Comparison of ENCODE assay signal across 9 mouse cellular contexts in genomic region chr3:30696346-30696745, GRCm38 (mm10). TPM values are rescaled to one million over a fixed set of nuclear protein-coding genes. Genes with fewer than 3 reads are reported as not detected.
A peak's percentile ranks its signal among the peaks of the same experiment; 100 is the strongest.
DNase-seq lines count a peak whose midpoint lies in the region; ATAC-seq and TF ChIP-seq lines count a peak whose summit lies in the region.
"Had no signal": no experiment of that assay in that cellular context is flagged by ENCODE, and none has a peak within 500 bp of the region (broad histone marks: within the 10 kb centered on the region; RNA-seq: fewer than 3 reads in every experiment).

No protein-coding gene starts in this region.

- H3K27me3 ChIP-seq in CH12.LX (replicated peaks): no peaks in the 10 kb centered on the region
- no peaks in the 10 kb centered on the region for H3K27me3 ChIP-seq in kidney, postnatal 0 days (ENCODE audit: insufficient read depth, low read length)
- H3K27me3 ChIP-seq in liver, embryonic 14.5 days (ENCODE audit: control insufficient read depth, insufficient read depth, low read length): no peaks in the 10 kb centered on the region

- no peak overlapping the region for H3K4me3 ChIP-seq in CH12.LX (replicated peaks in 1 of 3; ENCODE audit: low read depth in 2 of 3, low read length in 2 of 3, poor library complexity in 1 of 3)
- no peak overlapping the region for H3K4me3 ChIP-seq in gastrocnemius, adult 2 months
- H3K4me3 ChIP-seq in kidney, postnatal 0 days (replicated peaks; ENCODE audit: low read depth, low read length): no peak overlapping the region
- H3K4me3 ChIP-seq in liver, embryonic 14.5 days (ENCODE audit: insufficient read depth in 1 of 2, low read depth in 2 of 2, low read length in 2 of 2): no peak overlapping the region

- intact Hi-C loops in gastrocnemius, adult 2 months (cut with DNase I): loop anchor here (2.0 to 10.0 kb wide), 3 partner anchors 96 to 278 kb away; partner anchors contain the start of gene Sec62

- no peaks in the 10 kb centered on the region for H3K79me2 ChIP-seq in CH12.LX (replicated peaks; ENCODE audit: control insufficient read depth, extremely low read depth, insufficient read depth, poor library complexity, severe bottlenecking)

- H3K27ac ChIP-seq in CH12.LX (ENCODE audit: insufficient read depth, low read depth): no peak overlapping the region
- H3K27ac ChIP-seq in gastrocnemius, adult 2 months: no peak overlapping the region
- no peak overlapping the region for H3K27ac ChIP-seq in kidney, postnatal 0 days
- H3K27ac ChIP-seq in liver, embryonic 14.5 days: no peak overlapping the region

- peak; percentile 53 for TF ChIP-seq RAD21 in CH12.LX (IDR thresholded peaks at IDR 0.05; ENCODE audit: low read depth, low read length)

- WGBS in kidney, postnatal 0 days: 6% methylated on average over 2 of the region's 2 CpGs
- 1% methylated on average over 2 of the region's 2 CpGs for WGBS in liver, embryonic 14.5 days (ENCODE audit: insufficient replicate concordance)

- H3K4me2 ChIP-seq in CH12.LX (ENCODE audit: insufficient read depth, low read depth, poor library complexity, severe bottlenecking): no peak overlapping the region
- H3K4me2 ChIP-seq in kidney, postnatal 0 days (ENCODE audit: low read length): no peak overlapping the region
- no peak overlapping the region for H3K4me2 ChIP-seq in liver, embryonic 14.5 days (ENCODE audit: low read depth)

- peak; percentile 69 to 71 for TF ChIP-seq CTCF in CH12.LX (conservative IDR thresholded peaks at IDR 0.05 in 1 of 2, IDR thresholded peaks at IDR 0.05 in 1 of 2; ENCODE audit: low read depth in 2 of 2, low read length in 2 of 2)
- peak; percentile 82 for TF ChIP-seq CTCF in gastrocnemius, adult 2 months (IDR thresholded peaks at IDR 0.05)
- TF ChIP-seq CTCF in kidney, postnatal 0 days (IDR thresholded peaks at IDR 0.05; ENCODE audit: low read depth): peak; percentile 95
- peak; percentile 83 for TF ChIP-seq CTCF in liver, embryonic 14.5 days (IDR thresholded peaks at IDR 0.05; ENCODE audit: low read depth)

- in situ Hi-C loops in CH12.LX (cut with MboI; ENCODE audit: low pct_ligation_motif_present, low pct_unique_long_range_greater_than_20kb, low sequenced_read_pairs): no loop called here

- peaks cover 3 to 4% of the 10 kb centered on the region in 2 experiments; a peak in 2 of 4 replicates for H3K4me1 ChIP-seq in CH12.LX (ENCODE audit: control insufficient read depth in 1 of 2, insufficient read depth in 2 of 2)
- no peaks in the 10 kb centered on the region for H3K4me1 ChIP-seq in kidney, postnatal 0 days (replicated peaks; ENCODE audit: insufficient read depth, low read length)
- no peaks in the 10 kb centered on the region for H3K4me1 ChIP-seq in liver, embryonic 14.5 days (replicated peaks; ENCODE audit: control insufficient read depth in 2 of 2, insufficient read depth in 2 of 2, low read length in 1 of 2)

- H3K36me3 ChIP-seq in CH12.LX (replicated peaks in 1 of 2; ENCODE audit: control insufficient read depth in 1 of 2, insufficient read depth in 1 of 2, low read length in 1 of 2): no peaks in the 10 kb centered on the region
- H3K36me3 ChIP-seq in kidney, postnatal 0 days (ENCODE audit: insufficient read depth, low read length): no peaks in the 10 kb centered on the region
- H3K36me3 ChIP-seq in liver, embryonic 14.5 days (replicated peaks; ENCODE audit: control insufficient read depth, insufficient read depth, low read depth): no peaks in the 10 kb centered on the region

- dilution Hi-C loops in CH12.LX (cut with MboI; ENCODE audit: extremely low pct_ligation_motif_present, extremely low pct_unique_long_range_greater_than_20kb, low sequenced_read_pairs): no loop called here

- peak; percentile 74 for ATAC-seq in kidney, postnatal 0 days (replicated peaks; ENCODE audit: low FRiP score, low read depth)
- no peak for ATAC-seq in liver, embryonic 14.5 days (ENCODE audit: insufficient read depth)
- no peak for ATAC-seq in inflammation-experienced regulatory T-cells, adult 6 months

- TF ChIP-seq POLR2A in CH12.LX (IDR thresholded peaks at IDR 0.05; ENCODE audit: low read depth, low read length): no peak

- H3K9ac ChIP-seq in CH12.LX (ENCODE audit: insufficient read depth, low read depth): no peak overlapping the region
- H3K9ac ChIP-seq in kidney, postnatal 0 days (ENCODE audit: low read depth, low read length): no peak overlapping the region
- no peak overlapping the region for H3K9ac ChIP-seq in liver, embryonic 14.5 days (replicated peaks)

- DNase-seq in CH12.LX (ENCODE audit: extremely low read depth): peak; percentile 9
- peak; percentile 88 for DNase-seq in NIH3T3 (ENCODE audit: low read depth)
- peak; percentile 75 to 80 for DNase-seq in cerebellum, postnatal 14 days
- DNase-seq in gastrocnemius, adult 2 months: peak; percentile 50
- DNase-seq in kidney, postnatal 0 days (ENCODE audit: low spot score): peak; percentile 87
- no peak for DNase-seq in liver, embryonic 14.5 days (ENCODE audit: low read depth in 3 of 3, low spot score in 3 of 3)
- DNase-seq in right cerebral cortex, adult 18-20 months: peak; percentile 40

- peaks cover 3% of the 10 kb centered on the region for H3K9me3 ChIP-seq in CH12.LX (replicated peaks; ENCODE audit: low read length)
- H3K9me3 ChIP-seq in kidney, postnatal 0 days (replicated peaks; ENCODE audit: low read length): no peaks in the 10 kb centered on the region
- no peaks in the 10 kb centered on the region for H3K9me3 ChIP-seq in liver, embryonic 14.5 days (ENCODE audit: control insufficient read depth, low read length)

- TF ChIP-seq EP300 in CH12.LX (IDR thresholded peaks at IDR 0.05; ENCODE audit: low read length): no peak
- TF ChIP-seq EP300 in liver, embryonic 14.5 days (IDR thresholded peaks at IDR 0.05; ENCODE audit: low read depth): no peak

TF ChIP-seq in CH12.LX, 34 proteins besides CTCF, POLR2A, EP300 and RAD21:
- TF ChIP-seq SMC3 (IDR thresholded peaks at IDR 0.05; ENCODE audit: low read depth, low read length) (peak; percentile 55), BHLHE40 (IDR thresholded peaks at IDR 0.05; ENCODE audit: low read depth, low read length) (no peak)

RNA-seq across cellular contexts. Expression of gene Lrrc31, which starts 3.3 kb away (rescaled TPM):
- total RNA-seq in CH12.LX (2012; rRNA removed) (not detected in 2 replicates), CH12.LX (2014; rRNA removed) (not detected in 2 replicates)
- not detected in 2 replicates for polyA plus RNA-seq in CH12.LX (2012; ENCODE audit: insufficient read length, low read depth)
- total RNA-seq in gastrocnemius, adult 2 months (2021): not detected
- polyA plus RNA-seq in kidney, postnatal 0 days (2015; fragmentation: Nextera tagmentation; extraction: Ambion mirVana): 0.78 and 1.0 TPM in 2 replicates
- polyA plus RNA-seq in liver, embryonic 14.5 days (2012; rRNA removed): 0.02 TPM in 1 of 2 replicates, not detected in the other
- polyA plus RNA-seq in liver, embryonic 14.5 days (2014; fragmentation: Nextera tagmentation; extraction: Ambion mirVana): not detected in 2 replicates
- under 1 TPM in 1 of 3 experiments, not detected in 2; 0.09 TPM for polyA plus RNA-seq in inflammation-experienced regulatory T-cells, adult 6 months (2017; shearing (Covaris generic))

RNA-seq across cellular contexts. Expression of gene Lrrc34, which starts 48.7 kb away (rescaled TPM):
- total RNA-seq in CH12.LX (2012; rRNA removed): not detected in 2 replicates
- total RNA-seq in CH12.LX (2014; rRNA removed): not detected in 2 replicates
- not detected in 2 replicates for polyA plus RNA-seq in CH12.LX (2012; ENCODE audit: insufficient read length, low read depth)
- total RNA-seq in gastrocnemius, adult 2 months (2021): not detected
- 2.8 and 3.6 TPM in 2 replicates for polyA plus RNA-seq in kidney, postnatal 0 days (2015; fragmentation: Nextera tagmentation; extraction: Ambion mirVana)
- 0.02 TPM in 1 of 2 replicates, not detected in the other for polyA plus RNA-seq in liver, embryonic 14.5 days (2012; rRNA removed)
- polyA plus RNA-seq in liver, embryonic 14.5 days (2014; fragmentation: Nextera tagmentation; extraction: Ambion mirVana): 0.09 TPM in 1 of 2 replicates, not detected in the other
- polyA plus RNA-seq in inflammation-experienced regulatory T-cells, adult 6 months (2017; shearing (Covaris generic)): under 1 TPM in 2 of 3 experiments, not detected in 1; 0.42 to 0.44 TPM

RNA-seq across cellular contexts. Expression of gene Samd7, which starts 49.7 kb away (rescaled TPM):
- total RNA-seq in CH12.LX (2012; rRNA removed) (not detected in 2 replicates), CH12.LX (2014; rRNA removed) (not detected in 2 replicates)
- polyA plus RNA-seq in CH12.LX (2012; ENCODE audit: insufficient read length, low read depth): not detected in 2 replicates
- total RNA-seq in gastrocnemius, adult 2 months (2021): not detected
- not detected in 2 replicates for polyA plus RNA-seq in kidney, postnatal 0 days (2015; fragmentation: Nextera tagmentation; extraction: Ambion mirVana)
- polyA plus RNA-seq in liver, embryonic 14.5 days (2012; rRNA removed): 0.02 and 0.07 TPM in 2 replicates
- 0.04 TPM in 1 of 2 replicates, not detected in the other for polyA plus RNA-seq in liver, embryonic 14.5 days (2014; fragmentation: Nextera tagmentation; extraction: Ambion mirVana)
- polyA plus RNA-seq in inflammation-experienced regulatory T-cells, adult 6 months (2017; shearing (Covaris generic)): not detected
- polyA plus RNA-seq: heart, embryonic 16.5 days had no signal

RNA-seq across cellular contexts. Expression of gene Lrriq4, which starts 52.0 kb away (rescaled TPM):
- not detected in 2 replicates for total RNA-seq in CH12.LX (2012; rRNA removed)
- not detected in 2 replicates for total RNA-seq in CH12.LX (2014; rRNA removed)
- polyA plus RNA-seq in CH12.LX (2012; ENCODE audit: insufficient read length, low read depth): not detected in 2 replicates
- not detected for total RNA-seq in gastrocnemius, adult 2 months (2021)
- polyA plus RNA-seq in kidney, postnatal 0 days (2015; fragmentation: Nextera tagmentation; extraction: Ambion mirVana): 0.46 and 0.54 TPM in 2 replicates
- polyA plus RNA-seq in liver, embryonic 14.5 days (2012; rRNA removed): not detected in 2 replicates
- not detected in 2 replicates for polyA plus RNA-seq in liver, embryonic 14.5 days (2014; fragmentation: Nextera tagmentation; extraction: Ambion mirVana)
- not detected for polyA plus RNA-seq in inflammation-experienced regulatory T-cells, adult 6 months (2017; shearing (Covaris generic))
- polyA plus RNA-seq: heart, embryonic 16.5 days had no signal

Comparison
In these comparisons a context has a peak if more than half of its experiments do, and no peak if none do; other contexts are left out.
1. DNase-seq: peak in CH12.LX (single experiment), NIH3T3 (single experiment), cerebellum, postnatal 14 days (2 of 2), gastrocnemius, adult 2 months (single experiment), kidney, postnatal 0 days (single experiment) and right cerebral cortex, adult 18-20 months (single experiment); none in liver, embryonic 14.5 days (0 of 3).
2. Peak in every context shown above with its lines, with median percentiles within 50 percentile points of each other: CTCF ChIP-seq.